Mouse (Mus musculus): Measurements from ENCODE around the gene Cyp4f16.
"Not testable (repeated sequence)": the region's sequence is repeated elsewhere in the genome, so short reads cannot be mapped to it uniquely, and the experiment has no call there.

The Cyp4f16 gene

GRCm38 (mm10) chr17:32550900-32551770, 14.8 kb downstream of the Cyp4f16 start:
- peak; percentile 75 for DNase-seq

GRCm38 (mm10) chr17:32553016-32553415, 16.7 kb downstream of the Cyp4f16 start:
- not testable (repeated sequence) for DNase-seq

- not testable (repeated sequence) for DNase-seq
These were observed 18.0 kb downstream of the Cyp4f16 start for GRCm38 (mm10) chr17:32554368-32554767.

DNA sequence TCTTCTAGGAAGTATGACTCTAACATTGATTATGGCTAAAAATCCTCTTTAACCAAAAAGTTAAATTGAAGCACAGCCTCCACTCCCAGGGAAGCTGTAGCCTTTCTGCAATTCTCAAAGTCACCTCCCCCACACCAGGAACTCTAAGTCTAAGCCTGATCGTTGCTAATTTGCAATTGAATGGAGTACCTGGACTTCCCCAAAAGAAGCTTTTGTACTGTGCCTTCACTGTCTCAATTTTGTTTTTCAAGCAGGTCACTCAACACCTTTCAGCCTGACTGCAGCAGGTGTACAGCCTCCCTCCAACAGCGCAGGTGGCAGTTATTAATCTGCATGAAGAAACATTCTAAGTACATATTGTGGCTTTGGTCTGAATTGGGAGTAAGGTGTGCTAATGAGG, 26.9 kb downstream of the Cyp4f16 start:
- not testable (repeated sequence) for DNase-seq

GRCm38 (mm10) chr17:32573286-32573685, 36.9 kb downstream of the Cyp4f16 start:
- not testable (repeated sequence) for DNase-seq

- no peak for DNase-seq
These were observed 41.3 kb downstream of the Cyp4f16 start for GRCm38 (mm10) chr17:32577496-32578186.

- DNase-seq, result no peak
These were observed 60.1 kb downstream of the Cyp4f16 start for GRCm38 (mm10) chr17:32596494-32596893.

Measured in kidney, postnatal 14 days (tissue).